Mouse (Mus musculus) right cerebral cortex, postnatal 10 days (tissue): ENCODE data around the gene Lhpp.
A peak's percentile ranks its signal among the peaks of the same experiment; 100 is the strongest.

Experiments
- DNase-seq, 2 experiments: peaks; one replicate each; pipeline ENCODE4 v3.0.0; 2021; ENCODE audit warnings: low spot score in 2 of 2

Lhpp gene

GRCm38 (mm10) chr7:132599071-132599975 is 11.1 kb upstream of the Lhpp start, which contains the start of gene Nkx1-2:
Gene Nkx1-2 (minus strand): TSS chr7:132599637.
- no peak for DNase-seq

- DNase-seq = no peak
Measured at GRCm38 (mm10) chr7:132600026-132600425, 10.4 kb upstream of the Lhpp start.

- no peak for DNase-seq
Measured at GRCm38 (mm10) chr7:132600926-132601325, 9.5 kb upstream of the Lhpp start.

GRCm38 (mm10) chr7:132604720-132605119 is 5.7 kb upstream of the Lhpp start:
- DNase-seq = no peak

- DNase-seq = no peak
Measured at GRCm38 (mm10) chr7:132605689-132606088, 4.7 kb upstream of the Lhpp start.

- DNase-seq = no peak
Measured at GRCm38 (mm10) chr7:132608316-132609020, 2.0 kb upstream of the Lhpp start.

GRCm38 (mm10) chr7:132611530-132611929 is 1.1 kb downstream of the Lhpp start:
- no peak for DNase-seq

GRCm38 (mm10) chr7:132615346-132615745 is 4.9 kb downstream of the Lhpp start:
- no peak for DNase-seq

GRCm38 (mm10) chr7:132616391-132616790 is 6.0 kb downstream of the Lhpp start:
- DNase-seq = no peak

- DNase-seq = no peak
Measured at GRCm38 (mm10) chr7:132617021-132617564, 6.7 kb downstream of the Lhpp start.

- no peak for DNase-seq
Measured at GRCm38 (mm10) chr7:132619549-132619948, 9.1 kb downstream of the Lhpp start.

GRCm38 (mm10) chr7:132619975-132620918 is 9.8 kb downstream of the Lhpp start:
- DNase-seq = no peak

- no peak for DNase-seq
Measured at GRCm38 (mm10) chr7:132624161-132624560, 13.7 kb downstream of the Lhpp start.

GRCm38 (mm10) chr7:132626174-132626573 is 15.7 kb downstream of the Lhpp start:
- DNase-seq = no peak

GRCm38 (mm10) chr7:132627448-132627847 is 17.0 kb downstream of the Lhpp start:
- no peak for DNase-seq

GRCm38 (mm10) chr7:132631313-132631712 is 20.9 kb downstream of the Lhpp start:
- DNase-seq = peak; percentile 83 to 87

- no peak for DNase-seq
Measured at GRCm38 (mm10) chr7:132637292-132637691, 26.9 kb downstream of the Lhpp start.

- no peak for DNase-seq
Measured at GRCm38 (mm10) chr7:132638446-132639087, 28.1 kb downstream of the Lhpp start.

- peak; percentile 72 to 74 for DNase-seq
Measured at GRCm38 (mm10) chr7:132640946-132641345, 30.5 kb downstream of the Lhpp start.

GRCm38 (mm10) chr7:132641606-132642005 is 31.2 kb downstream of the Lhpp start:
- no peak for DNase-seq
